Mouse (Mus musculus) MEL (cell line): Measurements from ENCODE around the gene Efna5. TPM values are rescaled to one million over a fixed set of nuclear protein-coding genes. Genes with fewer than 3 reads are reported as not detected.

ENCODE experiments used
- DNase-seq: peaks from one replicate; pipeline ENCODE4 v3.0.0; 2011; ENCODE audit warnings: low read depth, low spot score
- H3K27ac ChIP-seq: 2 replicates; pipeline ENCODE4 v1.5.1; 2012; ENCODE audit warnings: low read depth, mild to moderate bottlenecking, control low read depth, low read length, moderate library complexity; ENCODE audit not compliant: control insufficient read depth
- H3K27me3 ChIP-seq, 2 experiments: fragments of 150-350 bp in 1 of 2; sonication (generic) in 1 of 2; 2 replicates each; pipeline ENCODE4 v1.6.1; 2012; ENCODE audit warnings: low read length in 2 of 2, mild to moderate bottlenecking in 2 of 2, improper control_type of control experiment in 1 of 2, moderate library complexity in 1 of 2; ENCODE audit not compliant: insufficient read depth in 2 of 2, control insufficient read depth in 1 of 2
- H3K36me3 ChIP-seq, 2 experiments: 2 replicates each; pipeline ENCODE4 v1.6.1; 2012 to 2014; ENCODE audit warnings: low read length in 2 of 2, improper control_type of control experiment in 1 of 2, inconsistent platforms in 1 of 2, mild to moderate bottlenecking in 1 of 2; ENCODE audit not compliant: insufficient read depth in 2 of 2, control insufficient read depth in 1 of 2
- H3K4me1 ChIP-seq, 2 experiments: fragments of 150-350 bp in 1 of 2; sonication (generic) in 1 of 2; 2 replicates each; pipeline ENCODE4 v1.6.1; 2012; ENCODE audit warnings: low read length in 2 of 2, improper control_type of control experiment in 1 of 2, mild to moderate bottlenecking in 1 of 2; ENCODE audit not compliant: insufficient read depth in 2 of 2, control insufficient read depth in 1 of 2
- H3K4me3 ChIP-seq, 2 experiments: fragments of 150-350 bp in 1 of 2; sonication (generic) in 1 of 2; 2 replicates each; pipeline ENCODE4 v1.5.1; 2012; ENCODE audit warnings: low read depth in 2 of 2, low read length in 2 of 2, mild to moderate bottlenecking in 2 of 2, moderate library complexity in 2 of 2, control low read depth in 1 of 2, improper control_type of control experiment in 1 of 2; ENCODE audit not compliant: control insufficient read depth in 1 of 2, insufficient read depth in 1 of 2
- H3K79me2 ChIP-seq: 2 replicates; pipeline ENCODE4 v1.6.1; 2012; ENCODE audit warnings: mild to moderate bottlenecking, low read length, moderate library complexity; ENCODE audit not compliant: control insufficient read depth, poor library complexity, insufficient read depth
- H3K9ac ChIP-seq: 2 replicates; pipeline ENCODE4 v1.6.1; 2012; ENCODE audit warnings: low read depth, mild to moderate bottlenecking, control low read depth, low read length, moderate library complexity; ENCODE audit not compliant: control insufficient read depth, poor library complexity, severe bottlenecking
- H3K9me3 ChIP-seq: fragments of 150-350 bp; sonication (generic); replicated peaks from 2 replicates; pipeline ENCODE4 v1.6.1; 2012; ENCODE audit warnings: mild to moderate bottlenecking, low read length, improper control_type of control experiment, moderate library complexity; ENCODE audit not compliant: insufficient read depth
- BHLHE40 ChIP-seq: IDR thresholded peaks from 2 replicates; pipeline ENCODE4 v1.6.1; 2012; ENCODE audit warnings: low read depth, mild to moderate bottlenecking, inconsistent platforms, low read length, improper control_type of control experiment, borderline replicate concordance
- CHD1 ChIP-seq: IDR thresholded peaks from 2 replicates; pipeline ENCODE4 v1.6.1; 2012; ENCODE audit warnings: low read depth, mild to moderate bottlenecking, inconsistent platforms, low read length, improper control_type of control experiment
- CHD2 ChIP-seq: IDR thresholded peaks from 2 replicates; pipeline ENCODE4 v1.6.1; 2011; ENCODE audit warnings: low read length, improper control_type of control experiment
- E2F4 ChIP-seq: IDR thresholded peaks from 2 replicates; pipeline ENCODE4 v1.6.1; 2011; ENCODE audit warnings: low read depth, low read length, improper control_type of control experiment, borderline replicate concordance
- ETS1 ChIP-seq: IDR thresholded peaks from 2 replicates; pipeline ENCODE4 v1.6.1; 2012; ENCODE audit warnings: low read depth, mild to moderate bottlenecking, inconsistent platforms, low read length, improper control_type of control experiment, moderate library complexity
- GABPA ChIP-seq: IDR thresholded peaks from 2 replicates; pipeline ENCODE4 v1.6.1; 2012; ENCODE audit warnings: low read depth, mild to moderate bottlenecking, inconsistent platforms, low read length, improper control_type of control experiment, moderate library complexity
- MAZ ChIP-seq: IDR thresholded peaks from 2 replicates; pipeline ENCODE4 v1.6.1; 2012; ENCODE audit warnings: low read depth, mild to moderate bottlenecking, inconsistent platforms, low read length, improper control_type of control experiment
- MYB ChIP-seq: IDR thresholded peaks from 2 replicates; pipeline ENCODE4 v1.6.1; 2011; ENCODE audit warnings: mild to moderate bottlenecking, low read depth, low read length, improper control_type of control experiment
- MYC ChIP-seq: IDR thresholded peaks from 2 replicates; pipeline ENCODE4 v1.6.1; 2011; ENCODE audit warnings: low read depth, mild to moderate bottlenecking, low read length, improper control_type of control experiment, moderate library complexity
- NRF1 ChIP-seq: IDR thresholded peaks from 2 replicates; pipeline ENCODE4 v1.6.1; 2014; ENCODE audit warnings: low read depth, mild to moderate bottlenecking, inconsistent platforms, low read length, improper control_type of control experiment, moderate library complexity; ENCODE audit not compliant: poor library complexity, insufficient read depth, severe bottlenecking
- POLR2A ChIP-seq, 2 experiments: IDR thresholded peaks; 2 replicates each; pipeline ENCODE4 v1.6.1; 2011 to 2012; ENCODE audit warnings: low read length in 2 of 2, mild to moderate bottlenecking in 2 of 2, control low read depth in 1 of 2, improper control_type of control experiment in 1 of 2, low read depth in 1 of 2, moderate library complexity in 1 of 2; ENCODE audit not compliant: control insufficient read depth in 1 of 2, insufficient read depth in 1 of 2, poor library complexity in 1 of 2
- POLR2AphosphoS5 ChIP-seq: IDR thresholded peaks from 2 replicates; pipeline ENCODE4 v1.6.1; 2012; ENCODE audit warnings: low read depth, borderline replicate concordance, mild to moderate bottlenecking, inconsistent platforms, low read length, moderate library complexity, mixed read lengths
- RAD21 ChIP-seq: IDR thresholded peaks from 2 replicates; pipeline ENCODE4 v1.6.1; 2011; ENCODE audit warnings: mild to moderate bottlenecking, low read depth, low read length, improper control_type of control experiment
- SIN3A ChIP-seq: IDR thresholded peaks from 2 replicates; pipeline ENCODE4 v1.6.1; 2012; ENCODE audit warnings: low read length, improper control_type of control experiment, inconsistent platforms
- SMC3 ChIP-seq: IDR thresholded peaks from 2 replicates; pipeline ENCODE4 v1.6.1; 2011; ENCODE audit warnings: low read depth, low read length, improper control_type of control experiment
- TCF12 ChIP-seq: IDR thresholded peaks from 2 replicates; pipeline ENCODE4 v1.6.1; 2014; ENCODE audit warnings: low read depth, mild to moderate bottlenecking, inconsistent platforms, low read length, improper control_type of control experiment, moderate library complexity
- UBTF ChIP-seq: IDR thresholded peaks from 2 replicates; pipeline ENCODE4 v1.6.1; 2012; ENCODE audit warnings: low read depth, mild to moderate bottlenecking, inconsistent platforms, low read length, improper control_type of control experiment, moderate library complexity, borderline replicate concordance; ENCODE audit not compliant: insufficient read depth
- USF1 ChIP-seq: IDR thresholded peaks from 2 replicates; pipeline ENCODE4 v1.6.1; 2014; ENCODE audit warnings: low read depth, mild to moderate bottlenecking, inconsistent platforms, low read length, improper control_type of control experiment, moderate library complexity
- ZC3H11A ChIP-seq: IDR thresholded peaks from 2 replicates; pipeline ENCODE4 v1.6.1; 2012; ENCODE audit warnings: low read depth, mild to moderate bottlenecking, inconsistent platforms, low read length, improper control_type of control experiment
- ZMIZ1 ChIP-seq: IDR thresholded peaks from 2 replicates; pipeline ENCODE4 v1.6.1; 2012; ENCODE audit warnings: low read depth, mild to moderate bottlenecking, inconsistent platforms, low read length, improper control_type of control experiment, moderate library complexity
- ZNF384 ChIP-seq: IDR thresholded peaks from 2 replicates; pipeline ENCODE4 v1.6.1; 2012; ENCODE audit warnings: low read depth, mild to moderate bottlenecking, inconsistent platforms, low read length, improper control_type of control experiment
- polyA plus RNA-seq, 2 experiments: library from polyadenylated mRNA; stranded (reverse) in 1 of 2; unstranded in 1 of 2; fragments of >175 nt in 1 of 2; fragments of >200 nt in 1 of 2; gene quantifications; 2 replicates each; pipeline versions ENCODE4 v1.2.1 to v1.2.4; 2012; ENCODE audit warnings: low replicate concordance in 2 of 2, low read depth in 1 of 2; ENCODE audit not compliant: insufficient read length in 2 of 2, insufficient read depth in 1 of 2, missing spikeins in 1 of 2
- total RNA-seq: library from RNA; depleted of rRNA; stranded (reverse); fragments of 300-350 nt; gene quantifications from 2 replicates; pipeline ENCODE4 v1.2.3, GENCODE M21; 2012

Gene Efna5
- total and polyA plus RNA-seq, 3 experiments = not detected

GRCm38 (mm10) chr17:62781120-62781519 lies 100.0 kb downstream of the Efna5 start:
- Histone ChIP-seq H3K27me3 (no peaks in the 10 kb centered on the region), H3K4me1 (no peaks in the 10 kb centered on the region; a peak in 1 of 4 replicates), H3K27ac (no peak overlapping the region), H3K79me2 (no peaks in the 10 kb centered on the region), H3K9ac (no peak overlapping the region), H3K36me3 (0 out of 4 replicates have a peak, but pooled peaks cover 0 to 2% of the 10 kb centered on the region in 2 experiments), H3K4me3 (no peak overlapping the region), H3K9me3 (no peaks in the 10 kb centered on the region)
- TF ChIP-seq CHD2 (no peak), CHD1 (no peak), MYC (no peak), ZNF384 (peak; percentile 63), ZMIZ1 (no peak)
- peak; percentile 37 for DNase-seq

- no peaks in the 10 kb centered on the region for H3K27me3 ChIP-seq
- no peaks in the 10 kb centered on the region for H3K36me3 ChIP-seq
- H3K9me3 ChIP-seq = no peaks in the 10 kb centered on the region
- H3K9ac ChIP-seq = no peak overlapping the region
- no peaks in the 10 kb centered on the region for H3K4me1 ChIP-seq
- no peak overlapping the region for H3K27ac ChIP-seq
- no peak for DNase-seq
- no peak overlapping the region for H3K4me3 ChIP-seq
- no peaks in the 10 kb centered on the region for H3K79me2 ChIP-seq
- TF ChIP-seq ZC3H11A (no peak), POLR2AphosphoS5 (no peak), USF1 (no peak), NRF1 (no peak), RAD21 (no peak), ETS1 (no peak), SIN3A (no peak), GABPA (no peak), UBTF (no peak), E2F4 (no peak), ZMIZ1 (no peak), BHLHE40 (no peak), MYB (no peak), CHD1 (no peak), POLR2A (IDR thresholded peaks at IDR 0.05; ENCODE audit: control insufficient read depth in 1 of 2, insufficient read depth in 1 of 2, low read depth in 1 of 2, low read length in 2 of 2, poor library complexity in 1 of 2) (no peak), MAZ (no peak), TCF12 (no peak), SMC3 (no peak)
Observed at GRCm38 (mm10) chr17:62777858-62778564, 103.1 kb downstream of the Efna5 start.
